Mouse (Mus musculus) liver, embryonic 16.5 days (tissue): ENCODE data around the gene Zswim8. TPM values are rescaled to one million over a fixed set of nuclear protein-coding genes. Genes with fewer than 3 reads are reported as not detected.
A peak's percentile ranks its signal among the peaks of the same experiment; 100 is the strongest.

Source experiments
- ATAC-seq: fragments of 200-750 bp; cut with Nextera tagmentation; 2 replicates; pipeline ENCODE4 v1.8.0; 2017; ENCODE audit warnings: low read depth, mild to moderate bottlenecking, moderate number of reproducible peaks, moderate library complexity
- H3K27ac ChIP-seq: fragments of 300-500 bp; sonication (generic); 2 replicates; pipeline ENCODE4 v1.5.1; 2014; ENCODE audit warnings: mild to moderate bottlenecking, low read length
- H3K27me3 ChIP-seq: fragments of 300-500 bp; sonication (generic); 2 replicates; pipeline ENCODE4 v1.6.1; 2014; ENCODE audit warnings: low read depth, low read length, mixed read lengths; ENCODE audit not compliant: control insufficient read depth, insufficient read depth
- H3K36me3 ChIP-seq: fragments of 300-500 bp; sonication (generic); 2 replicates; pipeline ENCODE4 v1.6.1; 2014; ENCODE audit warnings: mild to moderate bottlenecking; ENCODE audit not compliant: control insufficient read depth, insufficient read depth
- H3K4me1 ChIP-seq: fragments of 300-500 bp; sonication (generic); 2 replicates; pipeline ENCODE4 v1.6.1; 2014; ENCODE audit warnings: low read depth, low read length, mixed read lengths; ENCODE audit not compliant: control insufficient read depth
- H3K4me2 ChIP-seq: fragments of 300-500 bp; sonication (generic); 2 replicates; pipeline ENCODE4 v1.6.1; 2014; ENCODE audit warnings: low read depth, low read length, mixed read lengths
- H3K4me3 ChIP-seq: fragments of 300-500 bp; sonication (generic); 2 replicates; pipeline ENCODE4 v1.5.1; 2014; ENCODE audit warnings: low read depth, mild to moderate bottlenecking, low read length
- H3K9ac ChIP-seq: fragments of 300-500 bp; sonication (generic); 2 replicates; pipeline ENCODE4 v1.6.1; 2014; ENCODE audit warnings: low read depth, low read length
- H3K9me3 ChIP-seq: fragments of 300-500 bp; sonication (generic); replicated peaks from 2 replicates; pipeline ENCODE4 v1.6.1; 2016; ENCODE audit warnings: low read length; ENCODE audit not compliant: control insufficient read depth
- WGBS: fragments of 180-500 bp; shearing (Covaris S2); extraction: QIAGEN DNeasy Blood & Tissue Kit; methylation state at CpG from one replicate; pipeline ENCODE4 v1.1.7; 2014; ENCODE audit not compliant: insufficient replicate concordance; 5-methylcytosine and 5-hydroxymethylcytosine counted together
- polyA plus RNA-seq: library from polyadenylated mRNA; unstranded; fragments of >200 nt; fragmentation: Nextera tagmentation; extraction: Ambion mirVana; gene quantifications from 2 replicates; pipeline ENCODE4 v1.2.1, GENCODE M21; 2015

Gene Zswim8
- polyA plus RNA-seq, 1 experiment from 2014 or later, result 6.3 TPM

- Histone ChIP-seq H3K27me3 (no peaks in the 10 kb centered on the region), H3K9me3 (no peaks in the 10 kb centered on the region), H3K36me3 (no peaks in the 10 kb centered on the region), H3K27ac (no peak overlapping the region), H3K9ac (no peak overlapping the region), H3K4me3 (no peak overlapping the region), H3K4me2 (no peak overlapping the region), H3K4me1 (no peaks in the 10 kb centered on the region)
- 75% methylated on average over 4 of the region's 4 CpGs for WGBS
- ATAC-seq, result no peak
These were observed 42.2 kb downstream of the Zswim8 start for GRCm38 (mm10) chr14:20749494-20750051.

- no peak overlapping the region for H3K27ac ChIP-seq
- H3K4me2 ChIP-seq, result no peak overlapping the region
- no peaks in the 10 kb centered on the region for H3K27me3 ChIP-seq
- H3K36me3 ChIP-seq, result no peaks in the 10 kb centered on the region
- no peak overlapping the region for H3K4me3 ChIP-seq
- WGBS, result 74% methylated on average over 5 of the region's 5 CpGs
- no peak overlapping the region for H3K9ac ChIP-seq
- H3K4me1 ChIP-seq, result no peaks in the 10 kb centered on the region
- no peak for ATAC-seq
- H3K9me3 ChIP-seq, result no peaks in the 10 kb centered on the region
These were observed 43.2 kb downstream of the Zswim8 start for GRCm38 (mm10) chr14:20750503-20750902.

GRCm38 (mm10) chr14:20753792-20754191 is 46.4 kb downstream of the Zswim8 start:
- WGBS, result 33% methylated on average over 3 of the region's 3 CpGs
- no peak for ATAC-seq
- Histone ChIP-seq H3K27me3 (no peaks in the 10 kb centered on the region), H3K4me2 (no peak overlapping the region), H3K9ac (no peak overlapping the region), H3K36me3 (no peaks in the 10 kb centered on the region), H3K4me1 (no peaks in the 10 kb centered on the region), H3K27ac (no peak overlapping the region), H3K9me3 (no peaks in the 10 kb centered on the region), H3K4me3 (no peak overlapping the region)

- Histone ChIP-seq H3K27me3 (no peaks in the 10 kb centered on the region), H3K27ac (no peak overlapping the region), H3K4me2 (no peak overlapping the region), H3K4me1 (no peaks in the 10 kb centered on the region), H3K9me3 (no peaks in the 10 kb centered on the region), H3K4me3 (no peak overlapping the region), H3K36me3 (peaks cover 5% of the 10 kb centered on the region; the same call in 1 of the 2 replicates), H3K9ac (no peak overlapping the region)
- WGBS, result 86% methylated on average over 22 of the region's 22 CpGs
- no peak for ATAC-seq
These were observed 50.1 kb downstream of the Zswim8 start for GRCm38 (mm10) chr14:20757370-20757907.

- Histone ChIP-seq H3K9ac (no peak overlapping the region), H3K4me1 (no peaks in the 10 kb centered on the region), H3K36me3 (peaks cover 7% of the 10 kb centered on the region), H3K4me3 (no peak overlapping the region), H3K4me2 (no peak overlapping the region), H3K9me3 (no peaks in the 10 kb centered on the region), H3K27me3 (no peaks in the 10 kb centered on the region), H3K27ac (no peak overlapping the region)
- ATAC-seq, result no peak
- WGBS, result 65% methylated on average over 8 of the region's 8 CpGs
These were observed 51.5 kb downstream of the Zswim8 start for GRCm38 (mm10) chr14:20758768-20759435.

- no peaks in the 10 kb centered on the region for H3K9me3 ChIP-seq
- ATAC-seq, result no peak
- no peaks in the 10 kb centered on the region for H3K27me3 ChIP-seq
- no peaks in the 10 kb centered on the region for H3K4me1 ChIP-seq
- H3K4me3 ChIP-seq, result no peak overlapping the region
- no peak overlapping the region for H3K9ac ChIP-seq
- no peak overlapping the region for H3K4me2 ChIP-seq
- H3K36me3 ChIP-seq, result peaks cover 9% of the 10 kb centered on the region
- H3K27ac ChIP-seq, result no peak overlapping the region
- WGBS, result 70% methylated on average over 5 of the region's 5 CpGs
These were observed 57.6 kb downstream of the Zswim8 start for GRCm38 (mm10) chr14:20764942-20765341.

GRCm38 (mm10) chr14:20765642-20766258 is 58.4 kb downstream of the Zswim8 start:
- no peak overlapping the region for H3K4me2 ChIP-seq
- 21% methylated on average over 12 of the region's 12 CpGs for WGBS
- ATAC-seq, result peak; percentile 43; the same call in 1 of the 2 replicates
- H3K9ac ChIP-seq, result no peak overlapping the region
- no peak overlapping the region for H3K4me3 ChIP-seq
- no peaks in the 10 kb centered on the region for H3K27me3 ChIP-seq
- peaks cover 4% of the 10 kb centered on the region for H3K36me3 ChIP-seq
- no peaks in the 10 kb centered on the region for H3K4me1 ChIP-seq
- no peak overlapping the region for H3K27ac ChIP-seq
- no peaks in the 10 kb centered on the region for H3K9me3 ChIP-seq

GRCm38 (mm10) chr14:20767936-20768335 is 60.6 kb downstream of the Zswim8 start:
- Histone ChIP-seq H3K27ac (no peak overlapping the region), H3K9ac (no peak overlapping the region), H3K27me3 (no peaks in the 10 kb centered on the region)

GRCm38 (mm10) chr14:20768581-20768980 is 61.2 kb downstream of the Zswim8 start:
- Histone ChIP-seq H3K27me3 (no peaks in the 10 kb centered on the region), H3K4me2 (no peak overlapping the region), H3K4me1 (no peaks in the 10 kb centered on the region), H3K9me3 (no peaks in the 10 kb centered on the region), H3K27ac (no peak overlapping the region), H3K36me3 (peaks cover 4% of the 10 kb centered on the region; the same call in 1 of the 2 replicates), H3K4me3 (no peak overlapping the region), H3K9ac (no peak overlapping the region)
- ATAC-seq, result no peak
- WGBS, result 71% methylated on average over 5 of the region's 5 CpGs

More at GRCm38 (mm10) chr14:20767936-20768335, 60.6 kb downstream of the Zswim8 start:
- H3K4me2 ChIP-seq, result no peak overlapping the region
- H3K9me3 ChIP-seq, result no peaks in the 10 kb centered on the region
- WGBS, result 82% methylated on average over 7 of the region's 7 CpGs
- no peaks in the 10 kb centered on the region for H3K4me1 ChIP-seq
- no peak overlapping the region for H3K4me3 ChIP-seq
- ATAC-seq, result no peak
- H3K36me3 ChIP-seq, result peaks cover 4% of the 10 kb centered on the region; the same call in 1 of the 2 replicates
